ENCODE assay signal across 9 mouse cellular contexts in genomic region chr12:32044487-32045134, GRCm38 (mm10). TPM values are rescaled to one million over a fixed set of nuclear protein-coding genes. Genes with fewer than 3 reads are reported as not detected.
DNase-seq lines count a peak whose midpoint lies in the region; ATAC-seq and TF ChIP-seq lines count a peak whose summit lies in the region.
"Had no signal": no experiment of that assay in that cellular context is flagged by ENCODE, and none has a peak within 500 bp of the region (broad histone marks: within the 10 kb centered on the region; RNA-seq: fewer than 3 reads in every experiment).

No protein-coding gene starts in this region.

- H3K4me2 ChIP-seq in kidney, postnatal 0 days (ENCODE audit: low read length), result no peak overlapping the region
- H3K4me2 ChIP-seq in hindbrain, embryonic 12.5 days (replicated peaks), result no peak overlapping the region
- H3K4me2 ChIP-seq in liver, postnatal 0 days (ENCODE audit: low read depth, low read length), result no peak overlapping the region
- H3K4me2 ChIP-seq: neural tube, embryonic 12.5 days had no signal

- no peak overlapping the region for H3K27ac ChIP-seq in kidney, postnatal 0 days
- peak overlapping the region; percentile 41; the same call in 1 of the 2 replicates for H3K27ac ChIP-seq in bone marrow, adult 2 months (ENCODE audit: control insufficient read depth, insufficient read depth, low read depth, low read length, poor library complexity)
- peak overlapping the region; percentile 62 for H3K27ac ChIP-seq in hindbrain, embryonic 12.5 days
- H3K27ac ChIP-seq in liver, postnatal 0 days (ENCODE audit: low read depth), result peak overlapping the region; percentile 39; the same call in 1 of the 2 replicates
- H3K27ac ChIP-seq: neural tube, embryonic 12.5 days had no signal

- H3K27me3 ChIP-seq in kidney, postnatal 0 days (ENCODE audit: insufficient read depth, low read length), result no peaks in the 10 kb centered on the region
- no peaks in the 10 kb centered on the region for H3K27me3 ChIP-seq in hindbrain, embryonic 12.5 days
- no peaks in the 10 kb centered on the region for H3K27me3 ChIP-seq in liver, postnatal 0 days (ENCODE audit: insufficient read depth, low read length)
- H3K27me3 ChIP-seq: neural tube, embryonic 12.5 days had no signal

- no peak for TF ChIP-seq POLR2A in bone marrow, adult 2 months (IDR thresholded peaks at IDR 0.05; ENCODE audit: borderline replicate concordance, control insufficient read depth, low read depth, low read length)

- no peak; the same call in 1 of the 2 replicates for ATAC-seq in kidney, postnatal 0 days (replicated peaks; ENCODE audit: low FRiP score, low read depth)
- no peak for ATAC-seq in hindbrain, embryonic 12.5 days (ENCODE audit: low FRiP score)
- no peak for ATAC-seq in liver, postnatal 0 days
- ATAC-seq in inflammation-experienced regulatory T-cells, adult 6 months, result no peak

- DNase-seq in kidney, postnatal 0 days (ENCODE audit: low spot score), result peak; percentile 47
- no peak for DNase-seq in kidney, postnatal 36 days
- DNase-seq in liver, postnatal 0 days, result no peak
- DNase-seq in urinary bladder, adult 2 months (ENCODE audit: low spot score), result no peak
- DNase-seq in urinary bladder, adult 18-20 months (ENCODE audit: low spot score in 2 of 2), result no peak

- no peak overlapping the region for H3K4me3 ChIP-seq in kidney, postnatal 0 days (replicated peaks; ENCODE audit: low read depth, low read length)
- H3K4me3 ChIP-seq in bone marrow, adult 2 months (replicated peaks; ENCODE audit: control insufficient read depth, low read depth, low read length), result no peak overlapping the region
- H3K4me3 ChIP-seq in hindbrain, embryonic 12.5 days, result no peak overlapping the region
- no peak overlapping the region for H3K4me3 ChIP-seq in liver, postnatal 0 days (ENCODE audit: low read depth, low read length)
- H3K4me3 ChIP-seq: neural tube, embryonic 12.5 days had no signal

- H3K9ac ChIP-seq in kidney, postnatal 0 days (ENCODE audit: low read depth, low read length), result no peak overlapping the region
- H3K9ac ChIP-seq in hindbrain, embryonic 12.5 days, result no peak overlapping the region
- H3K9ac ChIP-seq in liver, postnatal 0 days (replicated peaks), result no peak overlapping the region
- H3K9ac ChIP-seq: neural tube, embryonic 12.5 days had no signal

- peak; percentile 17; the same call in 1 of the 2 replicates for TF ChIP-seq CTCF in kidney, postnatal 0 days (IDR thresholded peaks at IDR 0.05; ENCODE audit: low read depth)
- no peak for TF ChIP-seq CTCF in bone marrow, adult 2 months (IDR thresholded peaks at IDR 0.05; ENCODE audit: control insufficient read depth, insufficient read depth, low read length)
- TF ChIP-seq CTCF in liver, postnatal 0 days (IDR thresholded peaks at IDR 0.05; ENCODE audit: low read depth), result no peak

- H3K9me3 ChIP-seq in kidney, postnatal 0 days (replicated peaks; ENCODE audit: low read length), result no peaks in the 10 kb centered on the region
- no peaks in the 10 kb centered on the region for H3K9me3 ChIP-seq in hindbrain, embryonic 12.5 days (replicated peaks)
- no peaks in the 10 kb centered on the region for H3K9me3 ChIP-seq in liver, postnatal 0 days (ENCODE audit: low read length)
- H3K9me3 ChIP-seq: neural tube, embryonic 12.5 days had no signal

- TF ChIP-seq EP300 in liver, postnatal 0 days (IDR thresholded peaks at IDR 0.05; ENCODE audit: low read depth), result no peak

- WGBS in kidney, postnatal 0 days, result 51% methylated on average over 5 of the region's 5 CpGs
- 38% methylated on average over 5 of the region's 5 CpGs for WGBS in bone marrow, adult 2 months
- WGBS in hindbrain, embryonic 12.5 days, result 60% methylated on average over 5 of the region's 5 CpGs
- WGBS in liver, postnatal 0 days (ENCODE audit: insufficient replicate concordance), result 49% methylated on average over 5 of the region's 5 CpGs

- no peaks in the 10 kb centered on the region for H3K36me3 ChIP-seq in kidney, postnatal 0 days (ENCODE audit: insufficient read depth, low read length)
- H3K36me3 ChIP-seq in hindbrain, embryonic 12.5 days, result no peaks in the 10 kb centered on the region
- peaks cover 2% of the 10 kb centered on the region; the same call in 1 of the 2 replicates for H3K36me3 ChIP-seq in liver, postnatal 0 days (replicated peaks; ENCODE audit: insufficient read depth, low read length)
- H3K36me3 ChIP-seq: neural tube, embryonic 12.5 days had no signal

- no peaks in the 10 kb centered on the region for H3K4me1 ChIP-seq in kidney, postnatal 0 days (replicated peaks; ENCODE audit: insufficient read depth, low read length)
- H3K4me1 ChIP-seq in bone marrow, adult 2 months (ENCODE audit: control insufficient read depth, insufficient read depth, low read length), result peaks cover 4% of the 10 kb centered on the region; the same call in 1 of the 2 replicates
- peaks cover 9% of the 10 kb centered on the region for H3K4me1 ChIP-seq in hindbrain, embryonic 12.5 days
- H3K4me1 ChIP-seq in liver, postnatal 0 days (ENCODE audit: insufficient read depth), result peaks cover 7% of the 10 kb centered on the region; the same call in 1 of the 2 replicates
- H3K4me1 ChIP-seq: neural tube, embryonic 12.5 days had no signal

RNA-seq across cellular contexts. Expression of gene Prkar2b, which starts 16.5 kb away (rescaled TPM):
- polyA plus RNA-seq in kidney, postnatal 0 days (2015; fragmentation: Nextera tagmentation; extraction: Ambion mirVana), result 13.0 and 13.8 TPM in 2 replicates
- polyA plus RNA-seq in bone marrow, adult 2 months (2011; ENCODE audit: insufficient read depth, insufficient read length, low replicate concordance, missing spikeins), result 97.6 and 124 TPM in 2 replicates
- 89.0 and 95.7 TPM in 2 replicates for polyA plus RNA-seq in hindbrain, embryonic 12.5 days (2016; fragmentation: Nextera tagmentation; extraction: Ambion mirVana)
- polyA plus RNA-seq in liver, postnatal 0 days (2015; fragmentation: Nextera tagmentation; extraction: Ambion mirVana), result 34.0 and 34.6 TPM in 2 replicates
- polyA plus RNA-seq in inflammation-experienced regulatory T-cells, adult 6 months (2017; shearing (Covaris generic)), result under 1 TPM; 0.38 to 0.77 (median 0.67) TPM
- polyA plus RNA-seq in urinary bladder, adult 2 months (2012; rRNA removed), result 8.6 and 10.0 TPM in 2 replicates
